Mouse (Mus musculus): ENCODE results near the gene Dnaja4.

The Dnaja4 gene

GRCm38 (mm10) chr9:54751684-54752083 is 53.0 kb downstream of the Dnaja4 start:
- DNase-seq (ENCODE audit: low spot score) = no peak

DNA sequence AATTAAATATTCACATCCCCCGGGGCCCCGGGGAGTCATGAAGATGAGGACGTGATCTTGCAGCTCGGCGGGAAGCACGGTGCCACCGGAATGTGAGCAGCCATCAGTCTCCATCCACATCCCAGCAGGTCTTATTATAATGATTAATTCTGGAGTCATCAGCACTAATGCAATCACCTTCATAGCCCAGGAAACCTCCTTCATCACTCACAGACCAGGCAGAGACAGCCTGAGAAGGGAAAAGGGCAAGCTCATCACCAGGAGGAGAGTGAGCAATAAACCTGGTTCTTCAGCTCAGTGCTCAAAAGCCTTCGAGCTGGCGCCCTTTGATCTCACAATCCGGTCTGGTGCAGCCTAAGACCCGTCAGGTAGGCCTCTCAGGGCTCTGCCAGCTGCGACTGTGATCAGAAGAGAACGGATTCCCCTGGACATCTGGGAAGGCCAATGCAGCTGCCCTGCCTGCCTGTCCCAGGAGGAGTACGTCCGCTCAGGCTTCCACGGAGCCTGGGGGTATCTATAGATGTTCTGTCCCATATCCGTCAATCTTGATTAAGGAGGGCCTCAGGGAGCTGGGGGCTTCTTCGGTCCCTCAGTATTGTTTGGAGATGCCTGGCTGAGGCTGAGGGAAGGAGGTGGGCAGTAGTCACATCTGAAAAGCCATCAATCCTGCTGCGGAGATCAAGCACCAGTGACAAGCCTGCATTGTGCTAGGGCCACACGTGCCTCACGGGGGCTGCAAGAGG is 53.7 kb downstream of the Dnaja4 start:
- peak; percentile 68 for DNase-seq (ENCODE audit: low spot score)

DNA sequence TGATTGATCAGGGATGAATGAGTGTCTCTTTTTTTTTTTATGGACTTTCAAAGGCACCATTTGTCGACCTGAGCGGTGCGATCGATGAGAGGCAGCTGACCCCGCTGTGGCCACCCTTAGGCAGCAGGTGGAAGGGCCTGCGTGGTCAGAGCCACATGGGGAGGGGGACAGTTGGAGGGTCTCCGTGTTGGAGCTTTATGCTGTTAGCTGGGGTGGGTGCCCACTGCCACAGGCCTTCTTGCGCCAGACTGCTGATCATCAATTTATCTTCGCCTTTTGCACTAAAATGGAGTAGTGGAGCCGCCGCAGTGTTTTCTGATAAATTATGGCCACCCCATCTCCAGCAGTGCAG is 54.2 kb downstream of the Dnaja4 start:
- no peak for DNase-seq (ENCODE audit: low spot score)

GRCm38 (mm10) chr9:54759592-54759991 is 60.9 kb downstream of the Dnaja4 start:
- DNase-seq (ENCODE audit: low spot score) = peak; percentile 73

DNA sequence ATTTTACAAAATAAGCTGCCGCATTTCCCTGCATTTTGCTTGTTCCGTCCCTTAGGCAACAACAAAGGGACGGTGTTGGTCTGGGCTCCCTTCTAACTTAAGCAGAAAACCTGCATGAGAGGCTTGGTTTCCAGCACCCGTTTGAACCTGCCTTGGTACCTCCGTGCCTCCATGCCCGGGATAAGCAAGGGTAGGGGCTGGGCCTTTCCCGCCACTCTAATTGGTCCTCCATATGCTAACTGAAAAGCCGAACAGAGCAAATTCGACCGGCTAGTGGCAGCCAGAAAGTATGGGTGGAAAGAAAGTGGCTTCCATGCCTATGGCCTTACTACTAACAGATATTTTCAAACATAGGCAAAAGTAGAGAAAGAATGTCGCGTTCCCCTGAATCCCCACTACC is 65.4 kb downstream of the Dnaja4 start:
- no peak for DNase-seq (ENCODE audit: low spot score)

GRCm38 (mm10) chr9:54764561-54765217 is 66.0 kb downstream of the Dnaja4 start, which contains the start of gene Crabp1:
TSS of gene Crabp1 (plus strand) at chr9:54764748.
- DNase-seq (ENCODE audit: low spot score) = peak; percentile 76

DNA sequence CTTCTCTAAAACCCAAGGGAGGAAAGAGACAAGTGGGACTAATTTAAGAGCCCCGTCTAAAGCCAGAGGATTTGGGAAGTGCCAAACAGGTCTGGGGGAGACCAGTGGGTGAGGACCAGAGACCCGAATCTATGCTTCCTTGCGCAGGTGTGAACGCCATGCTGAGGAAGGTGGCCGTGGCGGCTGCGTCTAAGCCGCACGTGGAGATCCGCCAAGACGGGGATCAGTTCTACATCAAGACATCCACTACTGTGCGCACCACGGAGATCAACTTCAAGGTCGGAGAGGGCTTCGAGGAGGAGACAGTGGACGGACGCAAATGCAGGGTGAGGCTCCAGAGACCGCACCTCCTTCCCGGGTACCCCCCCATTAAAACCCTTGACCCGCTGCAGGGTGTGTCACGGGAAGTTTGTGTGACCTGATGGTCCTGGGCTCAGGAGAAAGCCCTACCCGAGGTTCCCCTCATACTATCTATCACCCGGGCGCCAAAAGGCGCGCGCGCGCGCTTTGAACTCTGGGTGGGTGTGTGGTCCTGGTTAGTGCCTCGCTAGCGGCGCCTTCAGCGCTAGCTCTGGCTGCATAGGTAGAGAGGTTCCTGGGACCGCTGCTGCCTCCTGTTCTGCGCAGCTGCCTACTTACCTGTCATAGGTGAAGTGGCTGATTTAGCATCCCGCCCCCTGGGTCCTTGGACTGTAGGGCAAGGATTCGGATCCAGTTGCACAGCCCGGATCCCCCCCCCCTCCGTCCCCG is 66.8 kb downstream of the Dnaja4 start:
- DNase-seq (ENCODE audit: low spot score) = peak; percentile 67
